Mouse (Mus musculus) cortical plate, adult 2 months (tissue): ENCODE results near the gene Vmn1r88.

Experiments
- CTCF ChIP-seq: fragments of 200-500 bp; IDR thresholded peaks from 2 replicates; pipeline ENCODE4 v1.5.1; 2011; ENCODE audit warnings: mild to moderate bottlenecking, control low read depth, low read length; ENCODE audit not compliant: insufficient read depth; ENCODE audit errors: extremely low read depth
- POLR2A ChIP-seq: fragments of 200-500 bp; IDR thresholded peaks from 2 replicates; pipeline ENCODE4 v1.6.1; 2011; ENCODE audit warnings: mild to moderate bottlenecking, low read length, control low read depth; ENCODE audit not compliant: insufficient read depth; ENCODE audit errors: extremely low read depth

GRCm38 (mm10) chr7:13131856-13132255 is 27.5 kb upstream of the Vmn1r88 start:
- TF ChIP-seq POLR2A (no peak), CTCF (no peak)
